Mouse (Mus musculus) E14TG2a.4 (cell line): ENCODE data around the gene Zdhhc6.

Experiments used
- CTCF ChIP-seq: conservative IDR thresholded peaks from 2 replicates; pipeline ENCODE4 v1.5.1; 2014; ENCODE audit warnings: low read length
- NANOG ChIP-seq: IDR thresholded peaks from 2 replicates; pipeline ENCODE4 v1.6.1; 2014; ENCODE audit warnings: borderline replicate concordance, low read length, mixed read lengths
- POU5F1 ChIP-seq: IDR thresholded peaks from 2 replicates; pipeline ENCODE4 v1.6.1; 2014; ENCODE audit warnings: low read length, borderline replicate concordance

DNA sequence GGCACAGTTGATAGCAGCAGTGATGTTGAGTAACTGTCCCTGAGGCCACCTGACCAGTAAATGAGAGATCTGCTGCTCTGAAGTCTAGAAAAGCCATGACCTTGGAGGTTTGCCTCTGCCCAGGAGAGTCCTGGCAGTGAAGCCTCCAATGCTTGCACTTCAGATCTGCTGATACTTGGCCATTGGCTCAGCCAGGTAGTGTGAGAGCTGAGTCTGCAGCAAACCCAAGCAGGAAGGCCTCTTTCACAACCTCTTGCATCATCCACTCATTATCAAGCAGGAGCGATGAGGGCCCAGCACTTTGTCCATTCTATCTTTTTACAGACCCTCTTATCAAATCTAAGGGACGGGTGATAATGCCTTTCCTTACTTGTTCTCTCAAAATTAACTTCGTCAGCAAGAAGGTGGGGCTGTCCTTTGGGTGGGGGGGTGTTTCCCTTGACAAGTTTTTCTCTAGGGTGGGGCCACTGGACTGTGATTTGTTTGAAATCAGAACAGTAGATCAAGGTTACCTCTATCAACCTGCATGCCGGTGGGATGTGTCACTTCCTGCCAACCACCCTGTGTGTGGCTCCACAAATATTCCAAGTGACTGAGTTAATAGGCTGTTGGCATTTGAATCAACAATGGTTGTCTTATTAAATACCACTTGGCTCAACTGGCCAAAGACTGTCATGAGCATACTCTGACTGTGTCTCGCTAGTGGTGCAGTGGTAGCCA is 58.0 kb downstream of the Zdhhc6 start:
- TF ChIP-seq CTCF (no peak), POU5F1 (no peak), NANOG (no peak)
